Mouse (Mus musculus) olfactory bulb, adult 2 months (tissue): Measurements from ENCODE around the gene Pi4k2a. TPM values are rescaled to one million over a fixed set of nuclear protein-coding genes. Genes with fewer than 3 reads are reported as not detected.

Source experiments
- H3K27ac ChIP-seq: fragments of 200-500 bp; 2 replicates; pipeline ENCODE4 v1.5.1; 2012; ENCODE audit warnings: low read depth, low read length; ENCODE audit not compliant: insufficient read depth
- H3K4me1 ChIP-seq: fragments of 200-500 bp; 2 replicates; pipeline ENCODE4 v1.6.1; 2012; ENCODE audit warnings: low read length; ENCODE audit not compliant: control insufficient read depth, insufficient read depth
- H3K4me3 ChIP-seq: fragments of 200-500 bp; 2 replicates; pipeline ENCODE4 v1.5.1; 2012; ENCODE audit warnings: mild to moderate bottlenecking, low read depth, low read length, moderate library complexity; ENCODE audit not compliant: insufficient read depth
- CTCF ChIP-seq: fragments of 200-500 bp; IDR thresholded peaks from 2 replicates; pipeline ENCODE4 v1.5.1; 2012; ENCODE audit warnings: low read depth, mild to moderate bottlenecking, low read length, moderate library complexity; ENCODE audit not compliant: insufficient read depth
- POLR2A ChIP-seq: fragments of 200-500 bp; IDR thresholded peaks from 2 replicates; pipeline ENCODE4 v1.6.1; 2012; ENCODE audit warnings: mild to moderate bottlenecking, low read depth, low read length, moderate library complexity; ENCODE audit not compliant: insufficient read depth
- WGBS: fragments of 180-500 bp; shearing (Covaris S2); methylation state at CpG from one replicate; pipeline ENCODE4 v1.1.7; 2018; 5-methylcytosine and 5-hydroxymethylcytosine counted together
- polyA plus RNA-seq: library from polyadenylated mRNA; stranded (reverse); fragments of >200 nt; gene quantifications from 2 replicates; pipeline ENCODE4 v1.2.4, GENCODE M21; 2012; ENCODE audit warnings: low replicate concordance; ENCODE audit not compliant: missing spikeins, insufficient read depth, insufficient read length

Gene Pi4k2a
- polyA plus RNA-seq, 1 experiment = not detected

GRCm38 (mm10) chr19:42090637-42091141, 419 bp downstream of the Pi4k2a start:
- H3K27ac ChIP-seq = peak overlapping the region; percentile 67
- H3K4me3 ChIP-seq = peak overlapping the region; percentile 96
- H3K4me1 ChIP-seq = peaks cover 13% of the 10 kb centered on the region
- 3% methylated on average over 52 of the region's 52 CpGs for WGBS
- TF ChIP-seq POLR2A (no peak), CTCF (peak; percentile 24; the same call in 1 of the 2 replicates)

- Histone ChIP-seq H3K4me1 (no peaks in the 10 kb centered on the region), H3K4me3 (no peak overlapping the region), H3K27ac (no peak overlapping the region)
- TF ChIP-seq CTCF = no peak
- TF ChIP-seq POLR2A = no peak
- WGBS = 73% methylated on average over 3 of the region's 3 CpGs
Observed at GRCm38 (mm10) chr19:42099406-42099805, 9.1 kb downstream of the Pi4k2a start.

GRCm38 (mm10) chr19:42104681-42105080, 14.4 kb downstream of the Pi4k2a start:
- Histone ChIP-seq H3K4me3 (no peak overlapping the region), H3K4me1 (no peaks in the 10 kb centered on the region), H3K27ac (no peak overlapping the region)
- TF ChIP-seq CTCF (no peak), POLR2A (no peak)
- WGBS = 95% methylated on average over 9 of the region's 9 CpGs

GRCm38 (mm10) chr19:42115783-42116335, 25.6 kb downstream of the Pi4k2a start:
- no peaks in the 10 kb centered on the region for H3K4me1 ChIP-seq
- H3K27ac ChIP-seq = no peak overlapping the region
- no peak for TF ChIP-seq CTCF
- no peak for TF ChIP-seq POLR2A
- no peak overlapping the region for H3K4me3 ChIP-seq
- 94% methylated on average over 4 of the region's 4 CpGs for WGBS

- no peak overlapping the region for H3K4me3 ChIP-seq
- no peaks in the 10 kb centered on the region for H3K4me1 ChIP-seq
- no peak for TF ChIP-seq POLR2A
- TF ChIP-seq CTCF = no peak
- 96% methylated on average over 9 of the region's 9 CpGs for WGBS
- no peak overlapping the region for H3K27ac ChIP-seq
Observed at GRCm38 (mm10) chr19:42118142-42118541, 27.9 kb downstream of the Pi4k2a start.

GRCm38 (mm10) chr19:42118596-42118995, 28.3 kb downstream of the Pi4k2a start:
- no peak overlapping the region for H3K27ac ChIP-seq
- 67% methylated on average over 5 of the region's 5 CpGs for WGBS
- no peak overlapping the region for H3K4me3 ChIP-seq
- no peaks in the 10 kb centered on the region for H3K4me1 ChIP-seq
- TF ChIP-seq POLR2A (no peak), CTCF (no peak)

GRCm38 (mm10) chr19:42120451-42120850, 30.2 kb downstream of the Pi4k2a start:
- Histone ChIP-seq H3K4me1 (peaks cover 4% of the 10 kb centered on the region), H3K4me3 (no peak overlapping the region), H3K27ac (no peak overlapping the region)
- TF ChIP-seq CTCF (no peak), POLR2A (no peak)
- WGBS = 78% methylated on average over 8 of the region's 8 CpGs

GRCm38 (mm10) chr19:42124684-42125083, 34.4 kb downstream of the Pi4k2a start:
- WGBS = 81% methylated on average over 13 of the region's 13 CpGs
- Histone ChIP-seq H3K4me1 (peaks cover 16% of the 10 kb centered on the region), H3K27ac (no peak overlapping the region), H3K4me3 (no peak overlapping the region)
- TF ChIP-seq CTCF (no peak), POLR2A (no peak)

GRCm38 (mm10) chr19:42125501-42126218, 35.4 kb downstream of the Pi4k2a start:
- TF ChIP-seq CTCF = no peak
- TF ChIP-seq POLR2A = no peak
- no peak overlapping the region for H3K4me3 ChIP-seq
- H3K27ac ChIP-seq = peak overlapping the region; percentile 43
- WGBS = 40% methylated on average over 11 of the region's 11 CpGs
- H3K4me1 ChIP-seq = peaks cover 22% of the 10 kb centered on the region
